Mouse (Mus musculus): ENCODE data around the gene Ugt1a1. TPM values are rescaled to one million over a fixed set of nuclear protein-coding genes. Genes with fewer than 3 reads are reported as not detected.
A peak's percentile ranks its signal among the peaks of the same experiment; 100 is the strongest.

The Ugt1a1 gene
- total RNA-seq, 4 experiments from 2014 or later: not detected

DNA sequence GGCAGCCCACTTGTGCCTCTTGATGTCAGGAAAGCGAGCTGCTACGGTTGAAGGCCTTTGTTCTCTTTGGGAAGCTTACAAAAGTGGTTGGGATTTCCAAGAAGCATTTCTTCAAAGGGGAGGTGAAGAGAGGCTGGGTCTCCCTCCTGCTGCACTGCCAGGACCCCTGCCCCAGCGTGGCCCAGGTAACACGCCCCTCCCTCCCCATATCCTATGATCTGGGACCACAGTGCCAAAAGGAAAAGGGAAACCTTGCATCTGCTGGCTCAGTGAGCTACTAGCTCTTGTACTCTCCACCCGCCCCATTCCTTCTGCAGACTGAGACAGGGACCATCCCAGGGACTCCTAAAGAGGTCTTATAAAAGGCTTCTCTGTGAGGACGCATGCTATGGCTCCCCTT lies 45.9 kb downstream of the Ugt1a1 start:
- DNase-seq (ENCODE audit: low spot score in 2 of 2): no peak

DNA sequence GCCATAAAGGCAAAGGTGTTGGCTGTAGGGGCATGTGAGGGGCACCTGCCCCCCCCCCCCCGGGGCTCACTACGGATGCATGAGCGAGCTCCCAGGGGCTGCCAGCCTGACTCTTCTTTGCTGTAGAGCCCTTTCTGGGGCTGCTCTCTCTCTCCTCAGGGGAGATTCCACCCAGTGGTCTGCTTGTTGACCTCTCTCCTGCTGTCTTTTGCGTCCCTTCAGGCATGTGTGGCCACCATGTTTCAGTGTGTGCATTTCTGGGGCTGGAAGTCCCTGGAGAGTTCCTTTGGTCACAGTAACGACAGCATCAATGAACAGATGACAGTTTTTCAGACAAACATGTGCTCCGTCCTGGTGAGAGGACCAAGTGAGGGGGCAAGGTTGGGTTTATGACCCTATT lies 46.6 kb downstream of the Ugt1a1 start:
- no peak for DNase-seq (ENCODE audit: low spot score in 2 of 2)

DNA sequence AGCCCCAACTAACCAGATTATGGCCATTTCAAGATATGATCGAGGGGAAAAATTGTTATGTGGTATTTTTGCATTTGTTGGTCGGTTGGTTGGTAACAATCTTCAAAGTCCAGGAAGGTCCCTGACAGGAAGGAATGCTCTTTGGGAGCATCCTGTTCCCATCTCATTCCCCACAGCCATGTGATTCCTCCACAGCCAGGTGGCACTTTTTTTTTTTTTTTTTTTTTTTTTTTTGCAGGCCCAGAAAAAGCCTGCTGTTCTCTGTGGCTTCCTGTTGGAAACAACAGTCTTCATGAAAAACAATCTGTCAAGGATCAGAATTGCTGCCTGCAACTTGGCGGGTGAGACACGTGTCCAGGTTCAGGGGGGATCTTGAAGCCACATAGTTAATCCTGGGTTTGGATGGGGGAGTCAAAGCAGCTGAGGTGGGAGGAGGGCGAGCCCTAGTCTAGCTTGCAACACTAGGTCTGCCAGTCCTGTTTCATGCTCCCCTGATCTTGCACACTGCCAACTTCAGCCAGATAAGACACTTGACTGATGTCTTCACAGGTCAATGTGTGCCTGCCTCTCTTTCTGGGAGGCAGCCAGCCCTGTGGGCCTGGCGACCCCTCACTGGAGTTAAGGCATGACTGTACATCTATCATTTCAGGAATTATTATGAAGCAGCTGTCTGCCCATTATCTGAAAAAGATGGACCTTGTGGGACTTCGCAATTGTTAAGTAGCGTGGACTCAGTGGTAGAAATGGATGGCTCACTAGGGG lies 47.3 kb downstream of the Ugt1a1 start:
- DNase-seq (ENCODE audit: low spot score in 2 of 2): peak in 1 of 2 experiments; percentile 19

DNA sequence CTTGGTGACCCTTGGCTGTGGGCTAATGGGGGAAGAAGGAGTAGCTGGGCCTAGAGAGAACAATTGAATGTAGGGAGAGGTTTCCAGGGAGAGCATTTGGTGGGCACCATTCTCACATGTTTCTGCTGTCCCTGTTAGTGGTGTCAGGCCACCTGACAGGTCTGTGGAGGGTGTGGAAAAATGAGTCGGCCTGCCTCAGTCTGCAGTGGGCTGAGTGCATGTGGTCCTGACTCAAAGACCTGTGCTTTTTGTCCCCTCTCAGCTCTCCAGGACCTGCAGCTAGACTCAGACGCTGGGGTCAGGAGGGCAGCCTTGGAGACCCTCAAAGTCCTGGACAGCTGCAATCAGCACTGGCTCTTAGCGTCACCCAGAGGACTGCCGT lies 47.9 kb downstream of the Ugt1a1 start:
- no peak for DNase-seq (ENCODE audit: low spot score in 2 of 2)

DNA sequence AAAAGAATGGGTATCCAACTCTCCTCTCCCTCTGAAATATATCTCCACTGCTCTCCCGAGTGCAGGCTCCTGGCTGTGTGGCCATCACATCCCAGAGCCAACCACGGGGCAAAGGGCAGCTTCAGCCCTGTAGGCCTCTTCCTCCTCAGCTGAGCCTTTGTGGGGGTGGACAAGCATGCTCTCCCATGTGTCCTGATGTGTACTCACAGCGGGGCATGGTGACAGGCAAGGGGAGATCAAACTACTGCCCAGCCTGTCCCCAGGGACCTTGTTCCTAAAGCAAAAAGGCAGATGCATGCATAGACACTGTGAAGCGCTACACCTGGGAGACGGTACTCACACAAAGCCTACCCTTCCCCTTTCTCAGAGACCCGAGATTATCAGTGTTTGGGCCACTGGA lies 48.4 kb downstream of the Ugt1a1 start:
- peak in 1 of 2 experiments; percentile 48 for DNase-seq (ENCODE audit: low spot score in 2 of 2)

DNA sequence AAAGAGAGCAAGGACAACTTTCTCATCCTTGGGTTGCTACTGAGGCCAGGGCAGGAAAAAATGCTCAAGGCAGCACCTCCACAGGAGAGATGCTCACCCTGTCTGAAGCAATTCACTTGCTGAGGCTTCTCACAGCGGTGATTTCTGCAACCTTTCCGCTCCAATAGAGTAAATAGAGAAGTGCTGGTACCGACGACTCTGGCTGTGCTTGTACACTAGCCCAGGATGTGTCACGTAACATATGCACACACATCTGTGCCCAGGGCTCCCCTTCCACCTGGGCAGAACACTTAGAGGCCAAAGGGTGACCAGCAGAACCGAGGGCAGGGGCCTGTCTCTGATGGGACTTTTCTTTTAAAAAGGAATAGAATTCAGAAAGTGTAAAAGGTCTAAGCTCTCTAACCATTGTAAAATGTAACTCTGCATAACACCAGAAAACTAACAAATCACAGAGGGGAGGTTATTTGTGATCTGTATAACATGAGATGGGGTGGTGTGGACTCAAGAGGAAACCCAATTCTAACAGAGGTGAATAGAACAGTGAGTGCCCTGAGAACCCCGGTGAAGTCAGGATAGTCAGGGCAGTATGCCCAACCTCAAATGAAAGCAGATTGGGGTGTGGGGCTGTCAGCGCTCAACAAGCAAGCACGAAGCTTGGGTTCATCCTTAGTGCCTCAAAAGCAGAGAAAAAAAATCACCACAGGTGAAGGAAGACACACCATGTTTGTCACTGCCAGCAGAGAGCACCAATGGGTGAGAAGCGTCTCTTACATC lies 49.0 kb downstream of the Ugt1a1 start:
- DNase-seq (ENCODE audit: low spot score in 2 of 2): no peak

DNA sequence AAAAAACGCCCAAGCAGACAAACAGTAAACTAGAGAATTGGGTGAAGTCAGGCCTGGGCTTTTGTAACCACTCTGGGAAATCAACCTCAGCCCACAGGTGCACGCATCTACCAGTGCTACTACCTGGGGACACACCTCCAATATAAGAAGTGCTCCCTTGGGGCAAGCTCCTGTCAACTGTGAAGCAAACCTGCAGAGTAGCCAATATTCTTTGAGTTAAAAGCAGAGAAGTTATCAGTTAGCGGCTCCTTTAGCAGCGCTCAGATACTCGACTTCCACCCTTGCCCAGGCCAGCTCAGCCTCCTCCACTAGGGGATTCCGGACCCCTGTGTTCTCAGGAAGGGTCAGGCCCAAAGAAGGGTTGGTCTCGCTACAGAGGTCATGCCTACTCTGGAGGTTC lies 49.9 kb downstream of the Ugt1a1 start:
- no peak for DNase-seq (ENCODE audit: low spot score in 2 of 2)

DNA sequence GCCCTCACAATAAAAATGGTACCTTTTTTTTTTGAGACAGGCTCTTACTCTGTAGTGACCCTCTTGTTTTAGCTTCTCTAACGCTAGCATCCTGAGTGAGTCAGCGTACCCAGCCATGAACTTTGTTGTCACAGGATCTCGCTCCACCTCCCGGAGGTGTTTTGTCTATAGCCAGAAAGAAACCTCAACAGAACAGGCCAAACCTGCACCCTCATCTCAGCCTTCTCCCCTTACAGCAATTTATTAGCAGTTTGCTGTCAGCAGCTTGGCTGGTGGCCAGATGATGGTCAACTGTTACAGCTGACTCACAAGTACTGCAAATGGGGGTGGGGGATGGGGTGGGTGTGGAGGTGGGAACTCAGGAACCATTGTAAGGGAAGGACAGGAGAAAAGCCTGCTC lies 50.5 kb downstream of the Ugt1a1 start:
- DNase-seq (ENCODE audit: low spot score in 2 of 2): peak; percentile 29 to 63

DNA sequence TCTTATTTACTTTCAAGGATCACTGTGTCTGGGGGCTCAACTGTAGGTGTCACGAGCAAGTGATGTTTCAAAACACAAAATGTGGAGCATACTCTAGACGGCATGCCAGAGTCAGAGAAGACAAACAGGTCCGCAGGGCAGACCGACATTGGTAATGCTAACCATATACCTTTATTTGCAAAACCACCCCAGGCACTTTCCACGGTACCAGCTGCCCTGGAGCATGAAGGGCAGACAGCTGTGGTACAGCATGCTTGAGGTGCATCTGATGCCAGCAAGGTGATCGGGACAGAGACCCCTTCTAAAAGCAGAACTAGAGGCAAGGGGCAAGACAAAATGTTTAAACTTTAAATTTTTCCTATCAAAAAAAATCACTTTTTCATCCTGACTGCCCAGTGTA lies 51.2 kb downstream of the Ugt1a1 start:
- no peak for DNase-seq (ENCODE audit: low spot score in 2 of 2)

DNA sequence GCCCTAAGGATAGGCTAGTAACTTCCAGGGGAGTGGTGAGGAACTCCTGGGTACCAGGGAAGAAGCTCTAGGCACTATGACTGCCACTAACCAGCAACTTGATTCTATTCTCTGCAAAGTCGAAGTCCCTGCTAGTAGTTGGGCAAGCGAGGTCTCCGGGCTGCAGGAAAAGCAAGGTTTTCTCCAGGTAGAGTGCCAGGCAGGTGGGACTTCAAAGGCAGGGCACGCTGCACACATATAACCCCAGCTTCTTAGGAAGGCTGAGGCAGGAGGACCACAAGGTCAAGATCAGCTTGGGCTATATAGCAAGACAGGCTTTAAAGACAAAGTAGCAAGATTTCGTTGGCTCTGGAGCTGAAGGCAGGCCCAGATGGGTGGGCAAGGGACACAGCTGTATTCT lies 52.0 kb downstream of the Ugt1a1 start:
- DNase-seq (ENCODE audit: low spot score in 2 of 2): no peak

DNA sequence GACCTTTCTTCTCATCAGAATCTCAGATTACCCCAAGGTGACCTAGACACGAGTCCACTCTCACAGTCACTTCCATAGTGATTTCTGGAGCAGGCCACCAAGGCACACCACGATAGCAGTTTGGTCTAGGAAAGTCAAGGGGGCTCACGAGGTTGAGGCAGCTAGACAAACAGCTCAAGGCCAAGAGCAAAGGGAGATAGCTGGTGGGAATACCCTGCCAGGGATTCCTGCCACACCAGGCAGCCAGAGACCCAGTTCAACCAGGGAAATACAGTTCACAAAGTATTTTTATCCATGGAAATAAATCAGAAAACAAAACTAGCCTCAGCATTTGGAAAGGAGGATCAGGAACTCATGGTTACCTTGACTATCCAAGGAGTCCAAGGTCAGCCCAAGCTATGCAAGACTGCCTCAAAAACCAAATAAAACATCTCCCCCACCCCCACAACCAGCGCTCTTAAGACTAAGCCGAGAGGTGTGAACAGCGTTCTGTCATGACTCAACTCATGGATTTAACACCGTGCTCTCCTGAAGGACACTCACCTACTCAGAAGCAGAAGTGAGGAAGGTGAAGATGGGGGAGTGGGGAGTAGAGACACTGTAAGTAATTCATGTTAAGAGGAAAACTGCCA lies 52.6 kb downstream of the Ugt1a1 start:
- DNase-seq (ENCODE audit: low spot score in 2 of 2): no peak

DNA sequence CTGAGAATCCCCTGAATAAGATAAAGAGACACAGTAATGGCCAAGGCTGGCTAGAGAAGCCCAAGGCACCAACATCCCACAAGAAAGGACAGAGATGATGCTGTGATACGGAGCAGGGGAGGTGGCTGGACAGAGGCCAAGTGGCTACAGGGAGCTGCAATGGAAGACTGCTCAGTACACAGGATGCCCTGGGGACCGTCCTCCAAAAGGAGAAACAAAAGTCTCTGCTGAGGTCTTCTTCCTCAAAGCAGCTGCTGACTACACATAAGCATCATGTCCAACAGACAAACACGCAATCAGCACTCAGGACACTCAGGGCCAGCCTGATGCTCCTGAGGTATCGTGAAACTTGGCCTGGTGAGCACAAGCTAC lies 53.1 kb downstream of the Ugt1a1 start:
- no peak for DNase-seq (ENCODE audit: low spot score in 2 of 2)

DNA sequence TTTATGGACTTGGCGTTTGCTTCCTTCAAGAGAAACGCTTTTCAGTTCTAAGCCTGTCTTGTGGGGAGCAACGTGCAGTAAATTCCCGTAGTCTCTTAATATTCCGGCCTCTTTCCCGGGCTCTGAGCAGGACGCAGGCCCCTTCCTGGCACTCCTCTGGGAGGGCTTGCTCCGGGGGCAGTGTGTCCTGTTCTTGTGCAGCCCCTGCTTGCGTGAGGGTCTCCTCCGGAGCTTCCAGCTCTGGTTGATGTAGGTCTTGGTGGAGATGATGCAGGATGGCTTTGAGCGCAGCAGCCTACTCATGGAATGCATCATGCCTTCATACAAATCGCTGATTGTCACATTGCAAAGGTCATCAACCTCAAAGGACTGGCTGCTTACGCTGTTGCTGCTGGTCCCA lies 54.4 kb downstream of the Ugt1a1 start:
- no peak for DNase-seq (ENCODE audit: low spot score in 2 of 2)

DNA sequence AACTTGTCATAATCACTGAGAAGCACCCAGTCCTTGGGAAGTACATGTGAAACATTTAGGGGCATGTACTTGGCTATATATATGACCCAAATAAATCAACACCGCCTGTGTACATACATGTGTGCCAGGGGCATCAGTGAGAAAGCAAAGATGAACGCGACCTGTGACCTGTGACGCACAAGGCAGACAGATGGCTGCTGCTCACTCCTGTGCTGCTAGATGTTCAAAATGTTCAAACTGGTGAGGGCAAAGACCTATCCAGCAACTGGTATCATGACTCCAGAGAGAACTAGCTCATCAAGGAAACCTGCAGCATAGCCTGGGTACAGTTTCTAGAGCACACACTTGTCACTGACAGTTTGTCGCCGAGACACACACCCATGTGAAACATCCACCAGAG lies 55.7 kb downstream of the Ugt1a1 start:
- DNase-seq (ENCODE audit: low spot score in 2 of 2): no peak

DNA sequence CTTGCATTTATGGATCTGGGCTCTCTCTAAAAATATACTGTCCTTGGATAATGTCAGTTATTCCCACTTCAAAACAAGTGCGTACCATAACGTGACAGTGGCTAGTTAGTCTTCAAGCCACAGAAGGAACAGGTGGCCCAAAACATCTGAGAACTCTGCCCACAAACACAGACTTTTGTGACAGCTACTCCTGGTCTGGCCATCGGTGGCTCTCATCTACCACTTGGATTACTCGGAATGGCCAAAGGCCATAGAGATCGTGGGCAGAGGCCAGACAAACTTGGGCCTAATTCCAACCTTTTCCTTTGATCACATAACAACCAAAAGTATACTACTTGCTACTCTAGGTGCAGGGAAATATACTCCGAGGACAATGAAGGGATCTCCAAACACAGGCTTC lies 56.3 kb downstream of the Ugt1a1 start:
- DNase-seq (ENCODE audit: low spot score in 2 of 2): no peak

Other genes with a start within 250 kb of the Ugt1a1 start
- 10 to 100 TPM; 23.6 to 33.7 (median 25.8) TPM for gene Usp40, start 203.4 kb upstream of the Ugt1a1 start, total RNA-seq (2022)
- not detected for gene Ugt1a10, start 156.6 kb upstream of the Ugt1a1 start, total RNA-seq (2022)
- not detected for gene Ugt1a9, start 141.2 kb upstream of the Ugt1a1 start, total RNA-seq (2022)
- not detected for gene Ugt1a8, start 124.1 kb upstream of the Ugt1a1 start, total RNA-seq (2022)
- gene Ugt1a7c, start 116.9 kb upstream of the Ugt1a1 start, total RNA-seq (2022): 1 to 10 TPM in 2 of 4 experiments, under 1 TPM in 2; 0.37 to 3.8 (median 2.2) TPM
- under 1 TPM in 2 of 4 experiments, not detected in 2; 0.34 TPM for gene Ugt1a6b, start 108.7 kb upstream of the Ugt1a1 start, total RNA-seq (2022)
- 1 to 10 TPM; 1.4 to 4.1 (median 2.2) TPM for gene Ugt1a6a, start 77.2 kb upstream of the Ugt1a1 start, total RNA-seq (2022)
- under 1 TPM in 1 of 4 experiments, not detected in 3; 0.65 TPM for gene Ugt1a5, start 45.9 kb upstream of the Ugt1a1 start, total RNA-seq (2022)
- gene Ugt1a2, start 11.4 kb upstream of the Ugt1a1 start, total RNA-seq (2022): under 1 TPM in 1 of 4 experiments, not detected in 3; 0.53 TPM
- 1 to 10 TPM; 1.7 to 3.7 (median 2.6) TPM for gene Dnajb3, start 6.2 kb upstream of the Ugt1a1 start, total RNA-seq (2022)
- gene Mroh2a, start 15.0 kb downstream of the Ugt1a1 start, total RNA-seq (2022): under 1 TPM in 2 of 4 experiments, not detected in 2; 0.06 to 0.16 TPM
- 10 to 100 TPM; 34.5 to 51.6 (median 42.5) TPM for gene Hjurp, start 65.7 kb downstream of the Ugt1a1 start, total RNA-seq (2022)
- gene Trpm8, start 65.7 kb downstream of the Ugt1a1 start, total RNA-seq (2022): under 1 TPM in 2 of 4 experiments, not detected in 2; 0.09 to 0.22 TPM
- gene Spp2, start 195.0 kb downstream of the Ugt1a1 start, total RNA-seq (2022): under 1 TPM in 1 of 4 experiments, not detected in 3; 0.53 TPM

All from layer of hippocampus, adult 8-10 months (tissue).